Mouse (Mus musculus): ENCODE results near the gene Btrc. TPM values are rescaled to one million over a fixed set of nuclear protein-coding genes. Genes with fewer than 3 reads are reported as not detected.
"Not testable (repeated sequence)": the region's sequence is repeated elsewhere in the genome, so short reads cannot be mapped to it uniquely, and the experiment has no call there.

Btrc gene
- polyA plus RNA-seq, 1 experiment from 2014 or later = 43.5 TPM

GRCm38 (mm10) chr19:45366651-45367050 lies 3.1 kb downstream of the Btrc start:
- no peaks in the 10 kb centered on the region for H3K27me3 ChIP-seq (ENCODE audit: insufficient read depth, low read length)
- ATAC-seq (ENCODE audit: insufficient read depth) (no peak), DNase-seq (no peak)
- no peak overlapping the region for H3K4me3 ChIP-seq (ENCODE audit: low read depth, low read length)
- 80% methylated on average over 7 of the region's 7 CpGs for WGBS
- H3K9me3 ChIP-seq (ENCODE audit: low read depth, low read length) = no peaks in the 10 kb centered on the region
- H3K27ac ChIP-seq (ENCODE audit: low read depth) = no peak overlapping the region
- no peak for TF ChIP-seq CTCF (IDR thresholded peaks at IDR 0.05; ENCODE audit: low read depth)
- H3K4me2 ChIP-seq = no peak overlapping the region
- H3K36me3 ChIP-seq (ENCODE audit: insufficient read depth) = 0 out of 2 replicates have a peak, but pooled peaks cover 3% of the 10 kb centered on the region
- H3K9ac ChIP-seq = no peak overlapping the region
- peaks cover 4% of the 10 kb centered on the region; the same call in 1 of the 2 replicates for H3K4me1 ChIP-seq (ENCODE audit: insufficient read depth)

- TF ChIP-seq CTCF (IDR thresholded peaks at IDR 0.05; ENCODE audit: low read depth) = 0 out of 2 replicates have a peak, but pooled peaks have one; percentile 5
- not testable (repeated sequence) for H3K9ac ChIP-seq; ATAC-seq (ENCODE audit: insufficient read depth); H3K4me3 ChIP-seq (ENCODE audit: low read depth, low read length); DNase-seq; H3K27ac ChIP-seq (ENCODE audit: low read depth); H3K9me3 ChIP-seq (ENCODE audit: low read depth, low read length); H3K27me3 ChIP-seq (ENCODE audit: insufficient read depth, low read length); H3K4me1 ChIP-seq (ENCODE audit: insufficient read depth); H3K4me2 ChIP-seq
- 94% methylated on average over 10 of the region's 10 CpGs for WGBS
- peaks cover 14% of the 10 kb centered on the region for H3K36me3 ChIP-seq (ENCODE audit: insufficient read depth)
Measured at GRCm38 (mm10) chr19:45384815-45385214, 21.3 kb downstream of the Btrc start.

- H3K9ac ChIP-seq = no peak overlapping the region
- no peak for ATAC-seq (ENCODE audit: insufficient read depth)
Measured at GRCm38 (mm10) chr19:45388551-45388950, 25.0 kb downstream of the Btrc start.

GRCm38 (mm10) chr19:45394078-45394477 lies 30.5 kb downstream of the Btrc start:
- no peaks in the 10 kb centered on the region for H3K9me3 ChIP-seq (ENCODE audit: low read depth, low read length)
- H3K4me1 ChIP-seq (ENCODE audit: insufficient read depth) = no peaks in the 10 kb centered on the region
- ATAC-seq (ENCODE audit: insufficient read depth) = no peak
- H3K27ac ChIP-seq (ENCODE audit: low read depth) = no peak overlapping the region
- H3K4me2 ChIP-seq = no peak overlapping the region
- WGBS = 73% methylated on average over 7 of the region's 7 CpGs
- H3K36me3 ChIP-seq (ENCODE audit: insufficient read depth) = no peaks in the 10 kb centered on the region
- TF ChIP-seq CTCF (IDR thresholded peaks at IDR 0.05; ENCODE audit: low read depth) = no peak
- DNase-seq = no peak
- no peaks in the 10 kb centered on the region for H3K27me3 ChIP-seq (ENCODE audit: insufficient read depth, low read length)
- no peak overlapping the region for H3K9ac ChIP-seq
- H3K4me3 ChIP-seq (ENCODE audit: low read depth, low read length) = no peak overlapping the region

More at GRCm38 (mm10) chr19:45388551-45388950, 25.0 kb downstream of the Btrc start:
- Histone ChIP-seq H3K27ac (ENCODE audit: low read depth) (no peak overlapping the region), H3K4me2 (no peak overlapping the region), H3K4me1 (ENCODE audit: insufficient read depth) (no peaks in the 10 kb centered on the region), H3K4me3 (ENCODE audit: low read depth, low read length) (no peak overlapping the region), H3K27me3 (ENCODE audit: insufficient read depth, low read length) (no peaks in the 10 kb centered on the region), H3K36me3 (ENCODE audit: insufficient read depth) (peaks cover 9% of the 10 kb centered on the region), H3K9me3 (ENCODE audit: low read depth, low read length) (no peaks in the 10 kb centered on the region)
- peak; percentile 8 for DNase-seq
- 69% methylated on average over 6 of the region's 6 CpGs for WGBS
- no peak for TF ChIP-seq CTCF (IDR thresholded peaks at IDR 0.05; ENCODE audit: low read depth)

- Histone ChIP-seq H3K4me3 (ENCODE audit: low read depth, low read length) (no peak overlapping the region), H3K27ac (ENCODE audit: low read depth) (no peak overlapping the region), H3K4me2 (no peak overlapping the region), H3K36me3 (ENCODE audit: insufficient read depth) (no peaks in the 10 kb centered on the region), H3K4me1 (ENCODE audit: insufficient read depth) (no peaks in the 10 kb centered on the region), H3K9ac (no peak overlapping the region), H3K27me3 (ENCODE audit: insufficient read depth, low read length) (no peaks in the 10 kb centered on the region), H3K9me3 (ENCODE audit: low read depth, low read length) (no peaks in the 10 kb centered on the region; the same call in 1 of the 2 replicates)
- ATAC-seq (ENCODE audit: insufficient read depth) (no peak), DNase-seq (no peak)
- WGBS = 54% methylated on average over 2 of the region's 2 CpGs
- TF ChIP-seq CTCF (IDR thresholded peaks at IDR 0.05; ENCODE audit: low read depth) = 0 out of 2 replicates have a peak, but pooled peaks have one; percentile 13
Measured at GRCm38 (mm10) chr19:45411000-45411399, 47.5 kb downstream of the Btrc start.

GRCm38 (mm10) chr19:45412694-45413093 lies 49.2 kb downstream of the Btrc start:
- no peaks in the 10 kb centered on the region; the same call in 1 of the 2 replicates for H3K9me3 ChIP-seq (ENCODE audit: low read depth, low read length)
- no peak overlapping the region for H3K27ac ChIP-seq (ENCODE audit: low read depth)
- no peaks in the 10 kb centered on the region for H3K4me1 ChIP-seq (ENCODE audit: insufficient read depth)
- no peak overlapping the region for H3K4me3 ChIP-seq (ENCODE audit: low read depth, low read length)
- H3K4me2 ChIP-seq = no peak overlapping the region
- H3K9ac ChIP-seq = no peak overlapping the region
- 87% methylated on average over 3 of the region's 3 CpGs for WGBS
- ATAC-seq (ENCODE audit: insufficient read depth) = no peak
- no peak for DNase-seq
- no peaks in the 10 kb centered on the region for H3K36me3 ChIP-seq (ENCODE audit: insufficient read depth)
- TF ChIP-seq CTCF (IDR thresholded peaks at IDR 0.05; ENCODE audit: low read depth) = no peak
- H3K27me3 ChIP-seq (ENCODE audit: insufficient read depth, low read length) = no peaks in the 10 kb centered on the region

GRCm38 (mm10) chr19:45413966-45414365 lies 50.4 kb downstream of the Btrc start:
- no peaks in the 10 kb centered on the region; the same call in 1 of the 2 replicates for H3K9me3 ChIP-seq (ENCODE audit: low read depth, low read length)
- DNase-seq (no peak), ATAC-seq (ENCODE audit: insufficient read depth) (no peak)
- no peak overlapping the region for H3K27ac ChIP-seq (ENCODE audit: low read depth)
- H3K9ac ChIP-seq = no peak overlapping the region
- H3K36me3 ChIP-seq (ENCODE audit: insufficient read depth) = no peaks in the 10 kb centered on the region
- no peak overlapping the region for H3K4me2 ChIP-seq
- H3K27me3 ChIP-seq (ENCODE audit: insufficient read depth, low read length) = no peaks in the 10 kb centered on the region
- no peak for TF ChIP-seq CTCF (IDR thresholded peaks at IDR 0.05; ENCODE audit: low read depth)
- no peaks in the 10 kb centered on the region for H3K4me1 ChIP-seq (ENCODE audit: insufficient read depth)
- no peak overlapping the region for H3K4me3 ChIP-seq (ENCODE audit: low read depth, low read length)
- WGBS = 81% methylated on average over 3 of the region's 3 CpGs

Measured in lung, embryonic 14.5 days (tissue).